Mouse (Mus musculus) v-Abl transformed pro-B cells (cell line): ENCODE data around the gene Wdhd1.
"Not testable (repeated sequence)": the region's sequence is repeated elsewhere in the genome, so short reads cannot be mapped to it uniquely, and the experiment has no call there.

Experiments
- in situ Hi-C, 2 experiments: fragments of 400-800 bp; cut with MboI; formaldehyde crosslinking; loops; one replicate each; pipeline ENCODE4 v1.15.1; 2025; ENCODE audit not compliant: unreplicated experiment in 2 of 2

The Wdhd1 gene

DNA sequence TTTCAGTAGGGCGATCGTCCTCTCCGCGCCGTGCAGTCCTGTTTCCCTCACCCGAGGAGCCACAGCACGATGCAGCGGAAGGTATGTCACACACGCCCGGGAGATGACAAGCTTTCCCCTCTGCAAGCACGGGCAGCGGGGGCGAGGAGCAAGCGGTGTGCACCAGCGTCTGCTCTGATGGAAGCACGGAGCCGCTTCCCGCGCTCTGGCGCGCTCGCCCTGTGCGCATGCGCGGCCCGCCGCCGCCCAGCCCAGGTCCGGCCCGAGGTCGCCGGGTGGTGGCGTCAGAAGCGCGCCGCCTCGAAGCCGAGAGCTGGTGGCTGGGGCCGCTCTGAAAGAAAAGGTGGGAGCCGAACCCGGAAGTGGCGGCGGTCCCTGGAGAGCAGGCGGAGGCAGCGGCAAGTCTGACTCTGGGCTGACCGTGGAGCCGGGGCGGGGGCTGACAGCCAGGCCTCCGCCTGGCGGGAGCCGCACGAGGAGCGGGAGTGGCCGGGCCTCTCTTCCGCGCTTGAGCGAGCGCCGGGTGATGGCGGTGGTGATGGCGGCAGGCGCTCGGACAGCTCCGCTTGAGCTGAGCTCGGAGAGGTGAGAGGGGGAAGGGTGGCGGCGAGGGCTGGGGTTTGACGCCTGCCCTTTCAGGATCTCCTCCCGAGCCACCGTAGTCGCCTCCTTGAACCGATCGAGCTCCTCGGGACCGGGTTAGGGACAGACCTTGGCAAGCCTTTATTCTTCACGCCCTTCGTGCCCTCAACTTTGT, at the start of gene Wdhd1, which contains the start of gene Socs4:
Gene Wdhd1 (minus strand): TSS at position 221 of the 757 bp plus-strand sequence.
Gene Socs4 (plus strand): TSS at position 295 of the 757 bp plus-strand sequence.
- in situ Hi-C loops, result loop anchor here (10.0 to 25.0 kb wide), 3 partner anchors 118 to 1940 kb away; partner anchors contain the start of genes Ap5m1 (in 1 of the 2), Exoc5 (in 1 of the 2) and Psmc6 (in 1 of the 2)

DNA sequence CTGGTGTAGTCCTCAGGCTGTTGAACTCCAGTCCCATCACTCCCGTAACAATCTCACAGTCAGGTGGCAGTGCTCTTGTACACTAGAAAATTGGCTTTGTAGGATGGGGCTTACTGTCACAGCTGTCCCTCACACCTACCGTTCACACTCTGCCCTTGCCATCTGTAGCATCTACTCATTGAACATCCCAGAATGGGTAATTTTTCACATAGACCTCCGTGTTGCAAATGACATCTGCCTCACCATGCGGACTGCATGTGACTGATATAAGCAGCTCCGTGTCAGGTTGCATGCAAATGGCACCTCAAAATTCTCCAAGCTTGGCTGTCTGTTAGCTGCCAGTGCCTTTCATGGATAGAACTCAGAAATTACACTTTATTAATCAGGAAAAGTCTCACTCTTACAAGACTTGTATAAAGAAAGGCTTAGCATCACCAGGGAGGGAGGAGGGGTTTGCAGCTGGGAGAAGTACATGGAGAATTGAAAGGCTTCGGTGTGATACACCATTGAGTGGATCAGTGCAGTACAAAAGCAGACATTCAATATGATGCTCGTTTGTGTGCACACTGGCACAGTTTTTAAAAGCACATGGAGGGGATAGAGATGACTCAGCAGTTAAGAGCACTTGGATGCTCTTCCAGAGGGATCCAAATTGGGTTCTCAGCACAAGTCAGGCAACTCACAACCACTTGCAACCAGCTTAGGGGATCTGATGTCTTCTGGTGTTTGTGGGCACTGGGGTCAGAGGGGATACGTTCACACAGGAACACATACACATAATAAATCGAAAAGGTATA, 49.5 kb upstream of the Wdhd1 start:
- in situ Hi-C loops, result loop anchor here (25.0 kb wide), 2 partner anchors 211 to 1036 kb away; no protein-coding TSS in a partner anchor

DNA sequence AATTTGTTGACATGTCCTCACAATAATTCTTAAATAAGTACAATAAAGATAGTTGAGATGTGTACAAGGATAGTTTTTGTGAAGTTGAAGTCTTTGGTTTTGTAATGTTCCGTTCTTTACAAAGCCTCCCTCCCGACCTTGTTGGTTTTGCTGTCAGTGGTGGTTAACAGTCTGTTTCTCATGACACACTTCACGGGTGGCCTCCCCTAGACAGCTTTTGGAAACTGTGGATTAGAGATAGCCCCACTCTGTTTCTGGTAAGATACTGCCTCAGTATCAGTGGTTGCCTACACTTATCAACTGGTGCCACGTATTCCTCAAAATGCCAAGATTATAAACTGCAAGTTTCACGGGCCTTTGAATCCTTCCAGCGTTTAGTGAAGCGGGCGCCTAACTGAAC, 44.9 kb upstream of the Wdhd1 start:
- in situ Hi-C loops, result not testable (repeated sequence)

DNA sequence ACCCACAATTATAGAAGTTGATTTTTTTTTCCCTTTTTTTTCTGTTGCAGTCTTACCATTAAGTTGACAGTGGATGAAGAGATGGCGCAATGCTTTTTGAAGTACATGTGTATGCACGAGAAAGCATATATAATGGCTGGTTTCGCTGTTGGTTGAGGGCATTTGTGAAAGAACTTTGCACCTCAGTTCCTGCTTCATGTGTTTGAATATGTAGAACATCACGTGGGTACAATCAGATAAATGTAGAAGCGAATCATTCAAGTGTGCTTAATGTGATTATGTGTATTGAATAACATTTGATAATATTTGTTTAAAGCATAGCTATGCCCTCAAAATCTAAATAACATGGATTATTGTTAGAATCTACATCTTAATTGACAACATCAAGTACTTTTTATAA, 42.7 kb upstream of the Wdhd1 start:
- in situ Hi-C loops, result no loop called here

DNA sequence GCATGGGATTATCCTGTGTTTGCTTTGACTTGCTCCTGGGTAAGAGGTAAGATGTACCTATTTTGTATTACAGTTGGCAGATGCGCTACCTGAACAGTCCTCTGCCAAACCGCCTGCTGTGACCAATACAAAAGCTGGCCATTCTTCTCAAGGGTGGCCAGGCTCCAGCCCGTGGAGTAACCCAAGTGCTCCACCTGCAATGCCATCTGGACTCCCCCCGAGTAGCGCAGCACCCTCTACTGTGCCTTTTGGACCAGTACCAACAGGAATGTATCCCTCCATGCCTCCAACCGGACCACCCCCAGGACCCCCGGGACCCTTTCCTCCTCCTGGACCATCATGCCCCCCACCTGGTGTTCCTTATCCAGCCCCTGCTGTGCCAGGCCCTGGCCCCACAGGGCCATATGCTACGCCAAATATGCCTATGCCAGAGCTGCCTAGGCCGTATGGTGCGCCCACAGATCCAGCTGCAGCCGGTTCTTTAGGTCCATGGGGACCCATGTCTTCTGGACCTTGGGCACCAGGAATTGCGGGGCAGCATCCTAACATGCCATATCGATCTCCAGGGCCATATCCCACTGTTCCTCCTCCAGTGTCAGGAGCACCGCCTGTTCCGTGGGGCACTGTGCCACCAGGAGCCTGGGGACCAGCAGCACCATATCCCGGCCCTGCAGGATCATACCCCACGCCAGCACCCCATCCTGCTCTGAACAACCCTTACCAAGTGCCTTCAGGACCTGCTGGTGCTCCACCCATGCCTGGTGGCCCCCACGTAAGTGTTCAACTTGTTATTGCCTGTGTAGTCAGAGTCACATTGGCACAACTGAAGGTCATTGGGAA, 33.9 kb upstream of the Wdhd1 start:
- in situ Hi-C loops, result no loop called here

DNA sequence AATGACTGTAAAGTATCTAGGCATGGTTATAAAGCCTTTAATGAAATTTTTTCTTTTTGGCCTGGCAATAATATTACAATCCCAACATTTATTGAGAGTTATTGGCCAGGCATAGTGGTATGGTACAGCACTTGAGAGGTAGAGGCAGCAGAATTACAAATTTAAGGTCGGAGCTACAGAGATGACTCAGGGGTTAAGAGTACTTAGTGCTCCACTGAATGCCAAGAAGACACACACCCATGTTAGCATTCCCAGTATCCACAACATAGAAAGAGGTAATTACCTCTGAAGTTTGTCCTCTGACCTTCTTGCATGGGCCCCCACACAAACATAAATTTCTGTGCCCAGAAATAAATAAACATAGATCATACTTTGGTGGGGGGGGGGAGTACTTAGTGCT, 32.4 kb upstream of the Wdhd1 start:
- in situ Hi-C loops, result no loop called here

DNA sequence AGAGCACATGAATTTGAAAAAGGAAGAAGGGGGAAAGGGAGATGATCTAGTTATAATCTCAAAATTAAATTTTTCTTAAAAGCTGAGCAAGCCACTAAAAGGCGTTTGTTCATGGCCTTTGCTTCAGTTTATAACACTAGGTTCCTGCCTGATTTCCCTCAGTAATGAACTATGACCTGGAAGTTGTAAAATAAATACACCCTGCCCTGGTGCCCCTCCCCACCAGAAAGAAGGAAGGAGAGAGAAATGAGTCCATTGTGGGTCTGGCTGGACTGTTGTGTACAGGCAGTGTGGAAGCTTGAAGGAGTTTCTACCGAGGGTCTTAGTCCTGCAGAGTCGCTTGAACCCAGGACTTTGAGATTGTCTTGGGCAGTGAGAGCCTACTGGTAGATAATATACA, 31.0 kb upstream of the Wdhd1 start:
- in situ Hi-C loops, result no loop called here

DNA sequence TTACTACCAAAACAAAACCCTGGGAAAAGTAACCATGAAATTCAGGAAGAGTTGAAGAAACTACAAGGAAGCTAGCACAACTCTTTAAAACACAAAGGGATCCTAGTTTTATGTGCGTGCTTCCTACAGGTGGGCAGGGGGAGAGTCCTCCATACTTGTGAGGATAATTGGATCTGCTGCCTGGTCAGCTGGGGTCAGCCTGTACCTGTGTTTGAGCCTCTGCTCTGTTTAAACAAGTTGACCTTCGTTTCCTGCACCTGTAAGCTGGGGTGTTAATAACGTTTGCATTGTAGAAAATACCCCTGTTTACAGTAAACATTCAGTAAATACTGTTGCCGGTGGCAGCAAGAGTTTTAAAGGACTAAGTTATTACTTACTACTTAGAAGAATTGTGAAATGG, 29.3 kb upstream of the Wdhd1 start:
- in situ Hi-C loops, result no loop called here

DNA sequence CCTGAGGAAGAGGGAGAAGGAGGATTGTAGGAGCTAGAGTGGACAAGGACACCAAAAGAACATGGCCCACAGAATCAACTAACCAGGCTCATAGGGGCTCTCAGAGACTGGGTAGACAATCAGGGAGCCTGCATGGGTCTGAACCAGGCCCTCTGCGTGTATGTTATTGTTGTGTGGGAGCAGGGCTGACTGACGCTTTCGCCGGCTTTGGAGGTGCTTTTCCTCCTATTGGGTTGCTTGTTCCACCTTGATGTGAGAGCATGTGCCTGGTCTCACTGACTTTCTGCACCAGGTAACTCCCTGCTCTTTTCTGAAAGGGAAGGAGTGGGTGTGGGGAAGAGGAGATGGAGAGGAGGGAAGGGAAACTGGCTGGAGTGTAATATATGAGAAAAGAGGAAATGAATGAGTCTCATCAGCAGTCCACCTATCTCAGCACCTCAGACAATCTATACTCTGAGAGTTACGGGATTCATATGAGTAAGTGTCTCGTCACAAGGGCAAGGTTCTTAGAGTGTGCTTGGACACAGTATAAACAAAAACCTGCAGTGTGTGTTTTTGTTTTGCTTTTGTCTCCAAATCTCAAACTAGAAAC, 28.3 kb upstream of the Wdhd1 start:
- in situ Hi-C loops, result no loop called here

DNA sequence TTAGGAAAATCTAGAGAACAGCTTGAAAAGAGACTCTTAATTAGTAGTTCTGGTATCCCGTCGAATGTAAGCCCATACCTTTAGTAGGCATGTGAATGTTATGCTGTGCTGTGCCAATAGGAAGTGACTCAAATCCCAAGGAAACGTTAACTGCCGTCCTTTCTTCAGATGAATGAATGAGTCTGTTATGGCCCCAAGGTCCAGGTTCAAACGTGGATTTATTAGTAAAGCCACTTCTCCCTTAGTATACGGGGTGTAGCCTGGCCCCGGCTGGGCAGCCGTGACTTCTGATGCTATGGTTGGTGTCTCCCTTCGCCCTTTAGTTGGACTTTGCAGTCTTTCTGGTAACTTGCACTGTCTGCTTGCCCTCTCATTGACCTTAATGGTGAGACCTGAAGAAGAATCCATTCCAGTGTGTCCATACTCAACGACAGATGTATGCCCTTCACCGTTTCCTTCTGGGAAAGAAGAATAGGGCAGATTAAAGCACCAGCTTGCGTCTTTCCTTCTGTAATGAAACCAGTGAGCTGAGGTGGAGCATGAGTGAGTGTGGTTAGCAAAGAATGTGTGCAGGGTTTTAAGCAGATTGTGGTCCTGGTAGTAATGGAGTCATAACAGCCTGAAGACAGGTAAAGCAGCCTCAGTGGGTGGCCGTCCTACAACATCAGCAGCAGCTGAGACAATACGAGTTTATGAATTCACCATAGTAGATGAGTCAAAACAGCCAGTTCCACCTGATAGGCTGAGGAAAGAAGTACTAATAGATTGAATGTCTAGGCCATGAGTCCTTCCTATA, 26.4 kb upstream of the Wdhd1 start:
- in situ Hi-C loops, result no loop called here

DNA sequence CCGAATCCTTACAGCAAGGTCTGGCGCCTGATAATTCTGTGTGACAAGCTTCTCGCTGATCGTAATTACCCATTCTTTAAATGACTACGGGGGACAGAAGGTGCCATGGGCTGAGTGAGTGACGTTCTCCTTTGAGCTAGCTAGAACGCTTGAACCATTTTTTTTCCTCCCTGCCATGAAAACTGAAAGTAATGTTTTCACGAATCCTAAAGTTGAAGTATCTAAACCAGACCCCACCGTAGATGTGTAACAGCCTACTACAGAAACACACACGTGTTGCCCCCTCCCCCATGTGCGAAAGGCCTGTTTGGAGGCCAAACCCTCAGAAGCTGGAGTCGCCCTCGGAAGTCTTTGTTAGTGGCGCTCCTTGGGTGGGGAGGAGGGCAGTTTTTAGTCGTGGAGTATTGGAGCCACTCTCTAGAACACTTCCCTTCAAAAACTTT, 22.2 kb upstream of the Wdhd1 start:
- in situ Hi-C loops, result loop anchor here in 1 of 2 experiments (25.0 kb wide), 2 partner anchors 1763 to 1962 kb away; partner anchors contain the start of genes Ap5m1, Exoc5 and Psmc6

DNA sequence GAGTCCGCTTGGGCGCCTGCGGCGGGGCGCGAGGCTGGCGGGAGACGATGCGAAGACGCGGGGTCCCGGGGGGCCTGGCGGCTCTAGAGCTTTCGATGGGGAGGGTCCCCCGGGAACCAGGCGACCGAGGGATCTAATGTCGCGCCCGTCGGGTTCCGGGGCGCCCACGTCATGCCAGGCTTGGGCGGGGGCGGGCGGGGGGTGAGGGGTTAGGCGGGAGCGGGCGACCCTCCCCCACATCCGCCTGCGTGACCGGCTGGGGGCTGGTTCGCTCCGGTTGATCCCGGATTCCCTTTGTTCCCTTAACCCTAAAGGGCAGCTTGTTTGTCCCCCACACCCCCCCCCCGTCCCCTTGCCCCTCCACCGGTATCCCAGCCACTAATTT, 21.7 kb upstream of the Wdhd1 start:
- in situ Hi-C loops, result loop anchor here in 1 of 2 experiments (25.0 kb wide), 2 partner anchors 1764 to 1961 kb away; partner anchors contain the start of genes Ap5m1, Exoc5 and Psmc6

DNA sequence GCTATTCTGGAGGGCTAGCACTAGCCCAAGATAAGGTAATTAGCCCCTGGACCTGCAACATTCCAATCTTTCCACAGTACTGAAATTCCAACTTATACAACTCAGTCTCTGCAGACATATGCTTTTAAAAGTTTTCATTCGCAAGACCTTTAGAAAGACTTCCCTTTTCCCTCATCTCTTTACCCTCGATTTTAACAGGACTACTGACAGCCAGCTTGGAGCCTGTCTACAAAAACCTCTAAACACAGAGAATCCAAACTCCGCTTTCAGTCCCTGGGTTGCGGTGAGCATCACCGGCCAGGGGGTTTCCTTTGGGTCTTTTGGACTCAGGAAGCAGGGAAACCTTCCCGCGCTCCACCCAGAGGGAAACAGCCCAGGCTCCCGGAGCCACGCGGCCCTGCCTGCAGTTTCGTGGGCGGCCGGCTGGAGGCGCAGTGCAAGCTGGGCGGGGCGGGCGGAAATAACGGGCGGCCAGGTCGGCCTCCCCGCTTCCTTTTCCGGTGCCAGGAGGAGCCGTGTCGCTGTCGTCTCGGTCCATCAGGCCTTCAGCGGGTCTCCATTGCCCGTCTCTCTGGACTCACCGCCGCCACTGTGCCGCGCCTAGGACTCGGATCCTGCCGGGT, 21.2 kb upstream of the Wdhd1 start, which contains the start of gene Mapk1ip1l:
Gene Mapk1ip1l (plus strand): TSS at position 482 of the 623 bp plus-strand sequence.
- in situ Hi-C loops, result loop anchor here in 1 of 2 experiments (25.0 kb wide), 2 partner anchors 1764 to 1961 kb away; partner anchors contain the start of genes Ap5m1, Exoc5 and Psmc6

DNA sequence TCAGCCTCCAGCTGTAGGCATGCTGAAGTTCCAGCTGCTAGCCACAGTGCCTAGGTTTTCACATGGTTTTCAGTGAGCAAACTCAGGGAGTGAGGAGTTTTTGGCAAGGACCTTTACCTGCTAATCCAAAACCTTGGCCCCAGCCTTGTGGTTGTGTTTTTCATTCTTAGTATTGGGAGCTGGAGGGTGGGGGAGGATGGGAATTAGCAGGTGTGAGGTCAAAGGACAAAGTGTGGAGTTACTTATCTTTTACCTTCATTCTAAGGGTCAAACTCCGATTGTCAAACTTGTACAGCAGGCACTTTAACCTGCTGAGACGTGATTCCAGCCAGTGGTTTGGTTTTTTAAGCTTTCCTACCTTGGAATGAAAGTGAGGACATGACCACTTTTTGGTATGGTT, 19.6 kb upstream of the Wdhd1 start:
- in situ Hi-C loops, result loop anchor here in 1 of 2 experiments (25.0 kb wide), 2 partner anchors 1766 to 1959 kb away; partner anchors contain the start of genes Ap5m1, Exoc5 and Psmc6

DNA sequence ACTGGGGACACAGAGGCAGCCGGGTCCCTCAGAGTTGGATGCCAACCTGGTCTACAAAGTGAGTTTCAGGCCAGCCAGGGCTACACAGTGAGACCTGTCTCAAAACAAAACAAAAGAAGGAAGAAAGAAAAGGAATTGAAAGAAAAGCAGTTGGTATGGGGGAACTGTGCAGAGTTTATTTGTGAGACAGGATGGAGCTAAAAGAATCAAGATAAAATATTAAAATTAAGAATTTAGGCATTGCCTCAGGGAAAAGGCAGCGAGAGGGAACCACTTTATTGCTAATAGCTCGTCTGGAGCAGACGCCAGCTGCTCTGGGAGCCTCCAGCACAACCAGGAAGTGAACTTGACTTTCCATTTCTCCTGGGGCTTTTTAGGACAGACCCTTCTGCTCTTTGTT, 17.5 kb upstream of the Wdhd1 start:
- in situ Hi-C loops, result loop anchor here in 1 of 2 experiments (25.0 kb wide), 2 partner anchors 1768 to 1957 kb away; partner anchors contain the start of genes Ap5m1, Exoc5 and Psmc6

DNA sequence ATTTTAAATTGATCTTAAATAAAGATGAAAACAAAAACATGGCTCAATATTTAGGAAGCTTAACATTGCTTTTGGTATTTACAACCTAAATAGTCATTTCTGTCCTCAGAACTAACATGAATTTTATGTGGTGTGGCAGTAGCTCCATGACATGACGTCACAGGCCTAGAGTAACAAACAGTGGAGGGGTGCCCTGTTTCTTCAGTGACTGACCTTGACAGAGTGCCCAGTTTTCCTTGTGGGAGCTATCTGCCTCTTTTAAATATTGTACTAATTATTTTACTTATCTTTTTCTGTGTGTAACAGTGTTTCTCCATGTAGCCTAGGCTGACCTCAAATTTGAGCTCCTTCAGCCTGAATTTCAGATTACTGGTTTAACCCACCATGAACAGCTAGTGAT, 15.1 kb upstream of the Wdhd1 start:
- in situ Hi-C loops, result loop anchor here in 1 of 2 experiments (25.0 kb wide), 2 partner anchors 1771 to 1954 kb away; partner anchors contain the start of genes Ap5m1, Exoc5 and Psmc6

DNA sequence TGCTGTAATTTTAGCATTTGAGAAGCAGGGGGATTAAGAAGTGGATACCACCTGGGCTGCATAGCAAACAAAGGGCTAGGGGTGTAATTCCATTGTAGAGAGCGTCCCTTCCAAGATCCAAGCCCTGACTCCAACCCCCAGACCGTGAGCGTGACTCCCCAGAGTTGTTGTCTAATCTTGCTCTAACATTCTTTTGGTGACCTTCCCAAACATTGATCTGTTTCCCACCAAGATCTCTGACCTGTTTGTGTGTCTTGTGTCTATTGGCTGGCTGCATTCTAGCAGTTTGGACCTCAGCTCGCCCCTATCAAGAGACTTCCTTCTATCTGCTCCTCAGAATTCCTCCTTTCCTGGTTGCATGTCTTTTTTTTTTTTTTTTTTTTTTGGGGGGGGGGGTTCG, 10.4 kb upstream of the Wdhd1 start:
- in situ Hi-C loops, result loop anchor here in 1 of 2 experiments (25.0 kb wide), 2 partner anchors 1775 to 1950 kb away; partner anchors contain the start of genes Ap5m1, Exoc5 and Psmc6

DNA sequence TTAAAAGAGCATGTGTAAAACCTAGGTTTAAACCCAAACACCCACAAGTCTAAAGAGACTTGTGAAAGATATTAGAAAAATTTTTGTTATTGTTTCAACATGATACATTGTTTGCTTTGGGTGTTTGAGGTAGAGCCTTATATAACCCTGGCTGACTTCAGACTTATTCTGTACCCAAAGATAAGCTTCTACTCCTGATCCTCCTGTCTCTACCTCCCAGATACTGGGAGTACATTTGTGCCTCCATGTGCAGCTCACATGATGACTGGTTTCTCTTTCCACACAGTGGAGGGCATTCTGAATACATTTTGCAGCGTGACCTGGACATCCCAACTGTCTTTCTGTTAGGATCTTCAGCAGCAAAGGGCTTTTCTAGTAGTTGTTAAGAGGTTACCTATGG, 9.6 kb upstream of the Wdhd1 start:
- in situ Hi-C loops, result loop anchor here in 1 of 2 experiments (25.0 kb wide), 2 partner anchors 1776 to 1949 kb away; partner anchors contain the start of genes Ap5m1, Exoc5 and Psmc6
